8 mouse cellular contexts compared by ENCODE assay signal in genomic region chr1:176811892-176812291, GRCm38 (mm10). TPM values are rescaled to one million over a fixed set of nuclear protein-coding genes. Genes with fewer than 3 reads are reported as not detected.
DNase-seq lines count a peak whose midpoint lies in the region; ATAC-seq and TF ChIP-seq lines count a peak whose summit lies in the region.

No protein-coding gene starts in this region.

- H3K27me3 ChIP-seq in heart, embryonic 13.5 days (replicated peaks) = no peaks in the 10 kb centered on the region
- no peaks in the 10 kb centered on the region for H3K27me3 ChIP-seq in MEL (ENCODE audit: control insufficient read depth in 1 of 2, insufficient read depth in 2 of 2, low read length in 2 of 2)
- H3K27me3 ChIP-seq in hindbrain, embryonic 12.5 days = no peaks in the 10 kb centered on the region

- H3K4me3 ChIP-seq in heart, embryonic 13.5 days = peak overlapping the region; percentile 96
- H3K4me3 ChIP-seq in MEL (ENCODE audit: control insufficient read depth in 1 of 2, insufficient read depth in 1 of 2, low read depth in 2 of 2, low read length in 2 of 2) (peak overlapping the region; percentile 71 to 88), macrophage (ENCODE audit: inconsistent target) (peak overlapping the region; percentile 79)
- H3K4me3 ChIP-seq in hindbrain, embryonic 12.5 days = peak overlapping the region; percentile 88

- H3K4me2 ChIP-seq in heart, embryonic 13.5 days = peak overlapping the region; percentile 78
- H3K4me2 ChIP-seq in hindbrain, embryonic 12.5 days (replicated peaks) = peak overlapping the region; percentile 76

- no peak for DNase-seq in heart, adult 9 months (ENCODE audit: low spot score in 2 of 2)
- no peak for DNase-seq in MEL (ENCODE audit: low read depth, low spot score)
- no peak for DNase-seq in frontal cortex, postnatal 36 days (ENCODE audit: low spot score in 2 of 2)
- DNase-seq in right cerebral cortex, adult 18-20 months = no peak
- no peak for DNase-seq in cerebellum, adult 9-11 months

- TF ChIP-seq EP300 in MEL (IDR thresholded peaks at IDR 0.05; ENCODE audit: low read depth in 1 of 2, low read length in 2 of 2) = no peak

- H3K9ac ChIP-seq in heart, embryonic 13.5 days = peak overlapping the region; percentile 98; the same call in 1 of the 2 replicates
- H3K9ac ChIP-seq in MEL (ENCODE audit: control insufficient read depth, low read depth, low read length, poor library complexity, severe bottlenecking) = peak overlapping the region; percentile 93
- H3K9ac ChIP-seq in hindbrain, embryonic 12.5 days = peak overlapping the region; percentile 98

- H3K36me3 ChIP-seq in heart, embryonic 13.5 days = no peaks in the 10 kb centered on the region
- H3K36me3 ChIP-seq in MEL (ENCODE audit: control insufficient read depth in 1 of 2, insufficient read depth in 2 of 2, low read length in 2 of 2) (peaks cover 0 to 20% of the 10 kb centered on the region in 2 experiments; a peak in 2 of 4 replicates), macrophage (ENCODE audit: inconsistent target) (no peaks in the 10 kb centered on the region)
- no peaks in the 10 kb centered on the region for H3K36me3 ChIP-seq in hindbrain, embryonic 12.5 days

- no peaks in the 10 kb centered on the region for H3K9me3 ChIP-seq in heart, embryonic 13.5 days
- H3K9me3 ChIP-seq in MEL (replicated peaks; ENCODE audit: insufficient read depth, low read length) = no peaks in the 10 kb centered on the region
- H3K9me3 ChIP-seq in hindbrain, embryonic 12.5 days (replicated peaks) = no peaks in the 10 kb centered on the region

- peaks cover 38% of the 10 kb centered on the region for H3K4me1 ChIP-seq in heart, embryonic 13.5 days
- peaks cover 0 to 6% of the 10 kb centered on the region in 2 experiments; a peak in 1 of 4 replicates for H3K4me1 ChIP-seq in MEL (ENCODE audit: control insufficient read depth in 1 of 2, insufficient read depth in 2 of 2, low read length in 2 of 2)
- peaks cover 22% of the 10 kb centered on the region for H3K4me1 ChIP-seq in hindbrain, embryonic 12.5 days

- no peak for ATAC-seq in heart, embryonic 13.5 days (ENCODE audit: extremely low read depth, insufficient number of reproducible peaks, low FRiP score, low TSS enrichment)
- ATAC-seq in hindbrain, embryonic 12.5 days (ENCODE audit: low FRiP score) = no peak

- TF ChIP-seq RAD21 in MEL (IDR thresholded peaks at IDR 0.05; ENCODE audit: low read depth, low read length) = no peak

- 69% methylated on average over 3 of the region's 3 CpGs for WGBS in heart, embryonic 13.5 days
- WGBS in hindbrain, embryonic 12.5 days = 94% methylated on average over 3 of the region's 3 CpGs
- WGBS in macrophage (ENCODE audit: missing documents) = no CpG with 5 or more reads among the region's 3 CpGs

- TF ChIP-seq POLR2A in MEL (IDR thresholded peaks at IDR 0.05; ENCODE audit: control insufficient read depth in 1 of 2, insufficient read depth in 1 of 2, low read depth in 1 of 2, low read length in 2 of 2, poor library complexity in 1 of 2) = no peak

- H3K79me2 ChIP-seq in MEL (ENCODE audit: control insufficient read depth, insufficient read depth, low read length, poor library complexity) (peaks cover 30% of the 10 kb centered on the region), macrophage (ENCODE audit: inconsistent target) (peaks cover 87% of the 10 kb centered on the region)

- peak overlapping the region; percentile 99; the same call in 1 of the 2 replicates for H3K27ac ChIP-seq in heart, embryonic 13.5 days (replicated peaks)
- H3K27ac ChIP-seq in MEL (ENCODE audit: control insufficient read depth, low read depth, low read length) (no peak overlapping the region; the same call in 1 of the 2 replicates), macrophage (peak overlapping the region; percentile 91)
- peak overlapping the region; percentile 100; the same call in 1 of the 2 replicates for H3K27ac ChIP-seq in hindbrain, embryonic 12.5 days

- no peak for TF ChIP-seq CTCF in MEL (IDR thresholded peaks at IDR 0.05 in 2 of 3, conservative IDR thresholded peaks at IDR 0.05 in 1 of 3; ENCODE audit: control insufficient read depth in 1 of 3, insufficient read depth in 1 of 3, low read depth in 2 of 3, low read length in 3 of 3, poor library complexity in 1 of 3, severe bottlenecking in 1 of 3)

TF ChIP-seq in MEL, 35 proteins besides CTCF, POLR2A, EP300 and RAD21:
- TF ChIP-seq ZNF384 (IDR thresholded peaks at IDR 0.05; ENCODE audit: low read depth, low read length) (peak; percentile 58), SMC3 (IDR thresholded peaks at IDR 0.05; ENCODE audit: low read depth, low read length) (no peak), MEF2A (IDR thresholded peaks at IDR 0.05; ENCODE audit: extremely low read depth, insufficient replicate concordance, low read depth, low read length, poor library complexity, severe bottlenecking) (no peak)

RNA-seq across cellular contexts. Expression of gene Cep170, which starts 2.0 kb away (rescaled TPM):
- 18.9 and 19.8 TPM in 2 replicates for polyA plus RNA-seq in heart, embryonic 13.5 days (2015; fragmentation: Nextera tagmentation; extraction: Ambion mirVana)
- total RNA-seq in MEL (2012; rRNA removed) = 9.2 and 10.8 TPM in 2 replicates
- 100 to 1,000 TPM in 1 of 2 experiments, 10 to 100 TPM in 1; 13.9 to 423 TPM for polyA plus RNA-seq in MEL (2012; ENCODE audit: insufficient read depth in 1 of 2, insufficient read length in 2 of 2, low read depth in 1 of 2, low replicate concordance in 2 of 2, missing spikeins in 1 of 2)
- 103 and 118 TPM in 2 replicates for polyA plus RNA-seq in hindbrain, embryonic 12.5 days (2016; fragmentation: Nextera tagmentation; extraction: Ambion mirVana)
- total RNA-seq in macrophage (2018; cell fraction: chromatin; rRNA removed) = 100 to 1,000 TPM in 21 of 26 experiments, 10 to 100 TPM in 5; 50.2 to 314 (median 236) TPM
- total RNA-seq in macrophage (2018; cell fraction: cytosol; rRNA removed) = 10 to 100 TPM; 26.3 to 74.1 (median 57.0) TPM
- total RNA-seq in macrophage (2018; cell fraction: nucleus; rRNA removed) = 100 to 1,000 TPM in 22 of 26 experiments, 10 to 100 TPM in 4; 47.9 to 313 (median 152) TPM
- 31.7 to 45.2 TPM (median 34.6 TPM) in 3 replicates for polyA plus RNA-seq in macrophage (2018)

RNA-seq across cellular contexts. Expression of gene Sdccag8, which starts 2.6 kb away (rescaled TPM):
- 8.7 and 10.6 TPM in 2 replicates for polyA plus RNA-seq in heart, embryonic 13.5 days (2015; fragmentation: Nextera tagmentation; extraction: Ambion mirVana)
- 4.6 and 4.9 TPM in 2 replicates for total RNA-seq in MEL (2012; rRNA removed)
- polyA plus RNA-seq in MEL (2012; ENCODE audit: insufficient read depth in 1 of 2, insufficient read length in 2 of 2, low read depth in 1 of 2, low replicate concordance in 2 of 2, missing spikeins in 1 of 2) (1 to 10 TPM in 1 of 2 experiments, not detected in 1; 7.8 TPM), macrophage (2018) (13.2 to 28.0 TPM (median 16.9 TPM) in 3 replicates)
- 24.1 and 24.8 TPM in 2 replicates for polyA plus RNA-seq in hindbrain, embryonic 12.5 days (2016; fragmentation: Nextera tagmentation; extraction: Ambion mirVana)
- total RNA-seq in macrophage (2018; cell fraction: chromatin; rRNA removed) = 100 to 1,000 TPM in 20 of 26 experiments, 10 to 100 TPM in 6; 19.6 to 230 (median 169) TPM
- total RNA-seq in macrophage (2018; cell fraction: cytosol; rRNA removed) = 10 to 100 TPM; 12.2 to 27.5 (median 20.8) TPM
- 100 to 1,000 TPM in 2 of 26 experiments, 10 to 100 TPM in 24; 12.3 to 130 (median 61.5) TPM for total RNA-seq in macrophage (2018; cell fraction: nucleus; rRNA removed)
